Mouse (Mus musculus): ENCODE measurements around the gene Hoxb1.

The Hoxb1 gene

DNA sequence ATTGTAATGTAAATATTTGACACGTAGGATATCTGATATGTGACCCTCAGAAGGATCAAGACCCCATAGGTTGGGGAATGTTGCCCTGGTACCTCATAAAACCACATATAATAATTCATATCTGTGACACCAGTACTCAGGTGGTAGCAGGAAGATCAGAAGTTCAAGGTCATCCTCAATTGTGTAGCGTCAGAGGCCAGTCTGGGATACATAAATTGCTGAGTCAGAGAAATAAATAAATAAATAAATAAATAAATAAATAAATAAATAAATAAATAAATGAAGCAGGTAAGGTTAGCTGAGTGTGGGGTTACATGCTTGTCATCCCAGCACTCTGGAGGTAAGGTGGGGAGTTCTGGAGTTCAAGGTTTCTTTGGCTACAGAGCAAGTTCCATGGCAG lies 22.1 kb downstream of the Hoxb1 start:
- no peak for ATAC-seq (ENCODE audit: insufficient number of reproducible peaks, low FRiP score, low TSS enrichment)

DNA sequence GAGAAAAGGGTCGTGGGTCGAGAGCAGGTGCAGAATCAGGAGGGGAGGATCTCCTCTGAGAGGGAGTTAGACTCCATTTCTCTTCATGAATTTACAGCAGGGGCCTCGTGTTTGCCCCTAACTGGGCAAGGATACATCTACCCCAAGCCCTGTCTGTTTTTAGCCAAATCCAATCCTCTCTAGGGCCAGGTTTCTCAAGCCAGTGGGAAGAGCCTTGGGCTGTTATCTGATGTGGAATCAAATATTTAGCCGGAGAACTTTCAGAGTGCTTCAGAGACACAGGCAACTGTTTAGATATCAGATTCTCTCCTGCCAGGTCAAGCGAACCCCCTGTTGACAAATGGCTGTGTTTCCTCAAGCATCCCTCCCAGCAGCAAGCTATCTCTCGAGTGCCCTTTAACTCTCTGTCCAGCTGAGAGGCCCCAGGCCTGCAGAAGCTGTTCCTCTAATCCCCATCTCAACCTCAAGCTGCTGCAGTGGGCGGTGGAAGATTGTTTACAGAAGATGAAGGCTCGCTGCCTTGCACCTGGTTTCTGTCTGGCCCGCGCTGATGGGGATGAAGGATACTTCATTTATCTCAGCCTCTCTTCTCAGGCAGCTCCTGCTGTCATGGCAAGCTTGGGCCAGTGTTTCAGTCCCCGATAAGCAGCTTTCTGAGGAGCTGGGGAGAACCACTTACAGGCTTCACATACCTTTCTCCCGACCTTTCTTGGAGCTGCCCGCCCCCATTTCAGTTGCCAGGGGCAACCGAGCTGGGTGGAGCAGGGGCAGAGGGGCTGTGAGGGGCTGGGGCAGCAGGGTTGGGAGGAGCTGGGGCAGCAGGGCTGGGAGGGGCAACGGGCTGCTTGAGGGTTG lies 31.4 kb downstream of the Hoxb1 start:
- no peak for ATAC-seq (ENCODE audit: insufficient number of reproducible peaks, low FRiP score, low TSS enrichment)

GRCm38 (mm10) chr11:96397806-96398335 lies 32.3 kb downstream of the Hoxb1 start:
- ATAC-seq (ENCODE audit: insufficient number of reproducible peaks, low FRiP score, low TSS enrichment) = no peak

GRCm38 (mm10) chr11:96399923-96400322 lies 34.4 kb downstream of the Hoxb1 start:
- ATAC-seq (ENCODE audit: insufficient number of reproducible peaks, low FRiP score, low TSS enrichment) = no peak

- ATAC-seq (ENCODE audit: insufficient number of reproducible peaks, low FRiP score, low TSS enrichment) = no peak
Measured at GRCm38 (mm10) chr11:96404016-96404604, 38.6 kb downstream of the Hoxb1 start.

GRCm38 (mm10) chr11:96404831-96405230 lies 39.3 kb downstream of the Hoxb1 start:
- no peak for ATAC-seq (ENCODE audit: insufficient number of reproducible peaks, low FRiP score, low TSS enrichment)

DNA sequence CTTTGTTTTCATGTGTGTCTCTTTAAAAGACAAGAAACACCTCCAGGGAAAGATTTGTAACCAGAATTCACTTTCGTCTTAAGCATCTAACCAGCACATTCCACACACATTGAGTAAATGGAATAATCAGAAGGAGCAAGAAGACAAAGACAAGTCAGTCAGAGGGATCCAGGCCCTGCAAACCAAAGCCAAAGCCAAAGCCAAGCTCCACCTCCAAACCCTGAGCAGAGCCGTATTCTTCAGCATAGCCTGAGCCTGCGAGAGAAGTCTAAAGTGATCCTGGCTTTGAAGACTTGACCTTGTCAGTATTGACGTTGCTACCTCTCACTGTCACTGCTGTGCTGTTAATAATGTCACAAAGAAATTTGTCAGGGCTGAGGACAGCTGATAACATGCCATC lies 40.0 kb downstream of the Hoxb1 start:
- ATAC-seq (ENCODE audit: insufficient number of reproducible peaks, low FRiP score, low TSS enrichment) = no peak

GRCm38 (mm10) chr11:96407191-96408072 lies 41.9 kb downstream of the Hoxb1 start:
- no peak for ATAC-seq (ENCODE audit: insufficient number of reproducible peaks, low FRiP score, low TSS enrichment)

GRCm38 (mm10) chr11:96408234-96409010 lies 42.9 kb downstream of the Hoxb1 start:
- no peak for ATAC-seq (ENCODE audit: insufficient number of reproducible peaks, low FRiP score, low TSS enrichment)

DNA sequence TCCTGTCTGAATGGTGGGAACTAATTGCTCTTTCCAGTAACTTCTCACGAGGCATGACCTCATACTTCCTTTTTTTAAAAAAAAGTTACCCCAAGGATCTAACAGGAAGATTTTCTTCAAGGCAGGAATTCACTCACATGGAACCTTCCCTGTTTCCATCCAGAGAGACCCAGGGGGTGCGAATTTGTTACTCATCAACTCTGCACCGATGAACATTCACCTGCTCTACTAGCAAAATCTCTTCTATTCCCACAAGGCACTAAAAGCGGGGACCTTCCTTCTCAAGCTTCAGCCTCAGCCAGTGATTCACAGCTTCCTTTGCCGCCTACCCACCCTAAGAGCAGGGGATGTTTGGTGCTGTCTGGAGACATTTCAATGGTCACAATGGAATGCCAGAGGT lies 45.5 kb downstream of the Hoxb1 start:
- ATAC-seq (ENCODE audit: insufficient number of reproducible peaks, low FRiP score, low TSS enrichment) = no peak

DNA sequence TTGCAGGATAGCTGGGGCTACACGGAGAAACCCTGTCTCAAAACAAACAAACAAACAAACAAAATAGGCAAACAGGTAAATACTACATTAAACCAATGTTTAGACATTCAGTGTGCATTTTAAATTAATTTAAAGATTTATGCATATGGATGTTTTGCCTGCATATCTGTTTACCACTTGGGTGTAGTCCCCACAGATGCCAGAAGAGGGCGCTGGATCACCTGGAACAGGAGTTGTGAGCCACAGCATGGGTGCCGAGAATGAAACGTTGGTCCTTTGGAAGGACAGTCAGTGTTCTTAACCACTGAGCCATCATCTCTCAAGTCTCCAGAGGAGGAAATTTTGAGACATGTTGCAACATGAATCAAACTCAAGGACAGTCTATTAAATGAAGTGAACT lies 46.4 kb downstream of the Hoxb1 start:
- no peak for ATAC-seq (ENCODE audit: insufficient number of reproducible peaks, low FRiP score, low TSS enrichment)

- ATAC-seq (ENCODE audit: insufficient number of reproducible peaks, low FRiP score, low TSS enrichment) = no peak
Measured at GRCm38 (mm10) chr11:96412941-96413491, 47.5 kb downstream of the Hoxb1 start.

- ATAC-seq (ENCODE audit: insufficient number of reproducible peaks, low FRiP score, low TSS enrichment) = no peak
Measured at GRCm38 (mm10) chr11:96413527-96413926, 48.0 kb downstream of the Hoxb1 start.

GRCm38 (mm10) chr11:96414002-96414401 lies 48.5 kb downstream of the Hoxb1 start:
- no peak for ATAC-seq (ENCODE audit: insufficient number of reproducible peaks, low FRiP score, low TSS enrichment)
